Mouse (Mus musculus) kidney, postnatal 14 days (tissue): Measurements from ENCODE around the gene Tifa.

Source experiments
- DNase-seq: peaks from one replicate; pipeline ENCODE4 v3.0.0; 2022; ENCODE audit warnings: mixed read lengths

Tifa gene

DNA sequence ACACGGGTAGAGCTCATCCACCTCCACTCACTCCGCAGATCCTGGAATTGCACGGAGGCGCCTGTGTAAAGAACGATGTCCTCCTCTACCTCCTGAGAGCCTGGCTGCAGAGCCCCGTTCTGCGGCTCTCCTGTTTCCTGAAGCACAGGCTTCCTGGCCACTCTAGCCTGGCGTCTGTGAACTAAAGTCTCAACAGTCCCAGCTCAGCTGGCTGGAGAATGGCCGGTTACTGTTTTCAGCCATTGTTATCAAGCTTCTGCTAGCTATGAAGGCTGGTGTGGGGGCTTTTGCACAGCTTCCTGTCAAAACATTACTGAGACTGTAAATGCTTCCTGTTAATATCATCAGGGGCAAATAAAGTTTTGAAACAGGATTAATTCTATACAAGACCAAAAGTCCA is 82.0 kb downstream of the Tifa start:
- no peak for DNase-seq

DNA sequence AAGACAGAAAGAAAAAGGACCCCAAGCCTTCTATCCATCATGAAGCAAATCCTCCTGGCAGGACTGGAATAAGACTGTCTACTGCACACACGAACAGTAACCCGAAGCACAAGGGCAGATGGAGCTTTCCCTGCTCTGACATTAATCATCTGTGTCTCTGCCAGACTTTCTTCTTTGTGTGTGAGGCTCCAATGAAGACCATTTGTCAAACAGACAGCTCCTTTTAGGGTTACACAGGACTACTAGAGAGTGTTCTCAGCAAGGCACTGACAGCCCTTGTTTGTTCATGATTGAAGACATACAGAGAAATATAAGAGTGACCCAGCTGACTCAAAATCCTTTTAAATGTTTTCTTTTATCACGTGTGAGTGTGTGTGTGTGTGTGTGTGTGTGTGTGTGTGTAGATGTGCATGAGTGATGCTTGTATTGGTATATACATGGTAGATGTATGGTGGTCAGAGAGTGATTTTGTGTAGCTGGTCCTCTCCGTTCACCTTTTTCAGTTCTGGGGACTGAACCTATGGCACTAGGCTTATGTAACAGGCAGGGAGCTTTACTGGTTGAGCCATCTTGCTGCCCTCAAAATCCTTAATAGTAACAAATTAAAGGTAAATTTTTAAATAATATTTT is 84.8 kb downstream of the Tifa start:
- DNase-seq: no peak

DNA sequence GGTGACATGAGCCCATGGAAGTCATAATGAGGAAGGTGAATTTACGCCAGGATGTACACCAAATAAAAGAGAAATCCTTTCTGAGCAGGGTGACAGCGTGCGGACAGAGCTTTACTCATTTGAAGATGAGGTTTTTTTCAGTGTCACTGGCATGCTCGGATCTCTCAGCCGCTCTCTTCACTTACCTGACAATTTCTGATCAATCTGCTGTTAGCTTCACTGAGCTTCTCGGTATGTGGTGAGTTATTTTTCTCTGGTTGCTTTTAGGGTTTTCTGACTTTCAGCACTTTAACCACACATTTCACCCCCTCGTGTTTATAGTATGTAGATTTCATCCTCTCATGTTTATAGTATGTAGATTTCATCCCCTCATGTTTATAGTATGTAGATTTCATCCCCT is 85.5 kb downstream of the Tifa start:
- DNase-seq: no peak

DNA sequence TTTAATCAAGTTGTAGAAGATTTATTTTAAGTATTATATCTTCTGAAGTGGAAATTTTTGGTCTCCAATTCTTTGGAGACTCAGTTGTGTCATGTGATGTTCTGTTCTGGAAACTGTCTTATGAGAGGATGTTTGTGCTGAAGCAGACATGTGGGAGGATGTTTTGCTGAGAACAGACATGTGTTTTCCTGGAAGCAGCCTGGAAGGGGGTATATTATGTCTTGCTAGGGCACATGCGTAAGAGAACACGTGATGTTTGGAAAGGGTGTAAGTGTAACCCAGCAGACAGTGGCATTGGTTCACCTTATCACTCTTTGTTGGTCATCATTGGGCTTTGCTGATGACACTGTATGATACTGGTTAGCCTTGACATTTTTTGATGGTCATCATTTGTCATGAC is 85.9 kb downstream of the Tifa start:
- no peak for DNase-seq

- DNase-seq: no peak
These were observed 90.4 kb downstream of the Tifa start for GRCm38 (mm10) chr3:127879968-127880367.

DNA sequence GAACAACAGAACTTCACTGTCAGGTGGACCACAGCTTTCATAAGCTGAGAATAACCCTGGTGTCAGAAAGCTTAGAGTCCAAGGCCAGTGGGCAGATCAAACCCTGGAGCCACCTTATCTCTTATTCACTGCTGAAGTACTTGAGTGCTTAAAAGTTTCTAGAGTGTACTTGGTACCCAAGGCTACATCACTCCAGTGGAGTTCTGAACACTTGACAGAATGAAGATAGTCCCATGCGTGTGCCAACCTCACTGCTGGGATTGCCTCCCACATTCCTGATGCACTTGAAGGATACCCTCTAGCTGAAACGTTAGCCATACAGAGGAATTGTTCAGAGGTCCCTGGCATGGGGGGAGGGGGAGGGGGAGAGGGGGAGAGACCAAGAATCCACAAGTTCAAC is 92.1 kb downstream of the Tifa start:
- no peak for DNase-seq
